Mouse (Mus musculus): ENCODE results near the gene Usp42. TPM values are rescaled to one million over a fixed set of nuclear protein-coding genes. Genes with fewer than 3 reads are reported as not detected.

The Usp42 gene
- polyA plus RNA-seq (2015; fragmentation: Illumina TruSeq; extraction: RNeasy Lipid Tissue Mini Kit (QIAGEN cat#74804); ENCODE audit: low read depth, low replicate concordance) = 11.5 TPM

GRCm38 (mm10) chr5:143732180-143732891, at the start of gene Usp42:
TSS of gene Usp42 (minus strand) at chr5:143732280.

Other genes starting within 250 kb of the Usp42 start
- gene Rac1, start 204.2 kb downstream of the Usp42 start, polyA plus RNA-seq (2015; fragmentation: Illumina TruSeq; extraction: RNeasy Lipid Tissue Mini Kit (QIAGEN cat#74804); ENCODE audit: low read depth, low replicate concordance) = 464 TPM
- 24.2 TPM for gene Cyth3, start 109.8 kb downstream of the Usp42 start, polyA plus RNA-seq (2015; fragmentation: Illumina TruSeq; extraction: RNeasy Lipid Tissue Mini Kit (QIAGEN cat#74804); ENCODE audit: low read depth, low replicate concordance)
- 43.3 TPM for gene Eif2ak1, start 85.5 kb upstream of the Usp42 start, polyA plus RNA-seq (2015; fragmentation: Illumina TruSeq; extraction: RNeasy Lipid Tissue Mini Kit (QIAGEN cat#74804); ENCODE audit: low read depth, low replicate concordance)
- gene Ankrd61, start 165.4 kb upstream of the Usp42 start, polyA plus RNA-seq (2015; fragmentation: Illumina TruSeq; extraction: RNeasy Lipid Tissue Mini Kit (QIAGEN cat#74804); ENCODE audit: low read depth, low replicate concordance) = not detected
- gene Aimp2, start 177.6 kb upstream of the Usp42 start, polyA plus RNA-seq (2015; fragmentation: Illumina TruSeq; extraction: RNeasy Lipid Tissue Mini Kit (QIAGEN cat#74804); ENCODE audit: low read depth, low replicate concordance) = 61.9 TPM
- gene Pms2, start 177.7 kb upstream of the Usp42 start, polyA plus RNA-seq (2015; fragmentation: Illumina TruSeq; extraction: RNeasy Lipid Tissue Mini Kit (QIAGEN cat#74804); ENCODE audit: low read depth, low replicate concordance) = 17.3 TPM
- gene Gm42421, start 195.9 kb upstream of the Usp42 start, polyA plus RNA-seq (2015; fragmentation: Illumina TruSeq; extraction: RNeasy Lipid Tissue Mini Kit (QIAGEN cat#74804); ENCODE audit: low read depth, low replicate concordance) = 0.76 TPM
- gene Rsph10b, start 200.8 kb upstream of the Usp42 start, polyA plus RNA-seq (2015; fragmentation: Illumina TruSeq; extraction: RNeasy Lipid Tissue Mini Kit (QIAGEN cat#74804); ENCODE audit: low read depth, low replicate concordance) = 6.8 TPM